Mouse (Mus musculus): ENCODE results near the gene Ccdc167.
A peak's percentile ranks its signal among the peaks of the same experiment; 100 is the strongest.

Gene Ccdc167

DNA sequence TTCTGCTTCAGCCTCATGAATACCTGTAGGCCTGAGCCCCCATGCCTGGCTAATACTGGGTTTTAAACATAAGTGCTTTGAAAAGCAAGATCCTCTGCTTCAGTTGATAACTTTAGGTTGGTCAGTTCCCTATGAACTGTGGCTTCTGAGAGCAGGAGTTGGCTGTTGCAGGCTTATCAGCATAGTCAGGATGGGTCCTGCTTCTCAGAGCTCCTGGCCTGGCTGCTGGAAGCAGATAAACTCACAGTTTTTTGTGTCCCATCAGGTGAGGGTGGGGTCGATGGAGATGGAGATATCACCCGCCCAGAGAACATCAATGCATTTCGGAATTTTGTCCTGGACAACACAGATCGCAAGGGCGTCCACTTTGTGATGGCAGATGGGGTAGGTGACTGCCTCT, 30.1 kb downstream of the Ccdc167 start:
- DNase-seq (ENCODE audit: low spot score in 2 of 2): no peak

DNA sequence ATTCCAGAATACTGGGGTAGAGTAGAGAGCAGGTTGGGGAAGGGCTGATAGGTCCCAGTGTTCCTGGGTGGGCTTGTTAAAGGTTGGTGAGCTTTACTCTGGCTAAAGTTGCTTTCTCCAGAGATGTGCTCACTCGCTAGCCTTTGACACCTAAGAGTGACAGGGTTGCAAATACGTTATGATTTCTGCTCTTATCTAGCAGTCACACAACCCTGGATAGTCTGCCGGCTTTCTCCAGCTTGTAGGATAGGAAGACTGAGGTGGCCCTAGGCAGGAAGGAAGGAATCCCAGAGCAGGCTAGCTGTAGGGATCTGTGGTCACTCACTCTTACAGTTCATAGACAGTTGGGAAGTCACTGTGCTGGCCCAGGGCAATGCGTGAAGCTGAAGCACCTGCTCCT, 32.6 kb downstream of the Ccdc167 start:
- DNase-seq (ENCODE audit: low spot score in 2 of 2): no peak

DNA sequence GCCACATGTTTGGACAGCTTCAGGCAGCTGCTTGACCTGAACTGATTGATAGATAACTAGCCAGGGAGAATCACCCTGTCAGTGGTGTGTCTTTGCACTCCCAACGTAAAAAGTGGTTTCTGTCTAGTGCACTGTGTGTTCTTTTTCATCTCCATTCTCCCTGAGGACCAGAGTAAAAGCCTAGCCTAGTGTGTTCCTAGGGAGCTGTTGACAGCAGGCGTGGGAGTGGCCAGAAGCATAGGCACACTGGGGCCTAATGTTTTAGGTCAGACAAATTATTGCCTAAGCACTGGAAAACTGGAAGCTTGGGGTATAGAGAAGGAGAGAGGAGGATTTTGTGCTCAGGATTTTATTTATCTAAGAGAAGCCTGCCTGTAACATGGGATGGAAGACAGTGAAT, 33.7 kb downstream of the Ccdc167 start:
- peak; percentile 17 to 40 for DNase-seq (ENCODE audit: low spot score in 2 of 2)

- DNase-seq (ENCODE audit: low spot score in 2 of 2): no peak
Observed at GRCm38 (mm10) chr17:29682261-29682660, 34.6 kb downstream of the Ccdc167 start.

- DNase-seq (ENCODE audit: low spot score in 2 of 2): no peak
Observed at GRCm38 (mm10) chr17:29681669-29682068, 35.2 kb downstream of the Ccdc167 start.

- DNase-seq (ENCODE audit: low spot score in 2 of 2): no peak
Observed at GRCm38 (mm10) chr17:29680921-29681320, 35.9 kb downstream of the Ccdc167 start.

- no peak for DNase-seq (ENCODE audit: low spot score in 2 of 2)
Observed at GRCm38 (mm10) chr17:29680174-29680573, 36.7 kb downstream of the Ccdc167 start.

- no peak for DNase-seq (ENCODE audit: low spot score in 2 of 2)
Observed at GRCm38 (mm10) chr17:29679038-29679767, 37.6 kb downstream of the Ccdc167 start.

DNA sequence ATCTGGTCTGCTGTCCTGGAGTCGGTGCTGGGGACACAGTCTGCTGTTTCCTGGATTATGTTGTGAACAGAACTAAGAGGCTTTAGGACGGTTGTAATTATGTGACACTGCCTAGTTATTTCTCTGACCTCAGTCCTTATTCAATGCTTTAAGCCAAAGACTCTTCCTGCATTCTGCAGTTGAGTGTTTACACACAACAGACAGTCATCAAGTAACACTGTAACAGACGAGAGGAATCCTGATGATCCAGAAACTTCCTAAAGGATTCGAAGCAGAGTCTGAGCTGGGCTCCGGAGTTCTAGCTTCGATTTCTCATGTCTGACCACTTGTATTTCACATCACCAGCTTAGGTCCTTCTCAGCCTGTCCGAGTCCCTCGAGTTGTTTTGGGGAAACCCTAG, 38.3 kb downstream of the Ccdc167 start:
- no peak for DNase-seq (ENCODE audit: low spot score in 2 of 2)

GRCm38 (mm10) chr17:29673325-29673724, 43.5 kb downstream of the Ccdc167 start:
- no peak for DNase-seq (ENCODE audit: low spot score in 2 of 2)

DNA sequence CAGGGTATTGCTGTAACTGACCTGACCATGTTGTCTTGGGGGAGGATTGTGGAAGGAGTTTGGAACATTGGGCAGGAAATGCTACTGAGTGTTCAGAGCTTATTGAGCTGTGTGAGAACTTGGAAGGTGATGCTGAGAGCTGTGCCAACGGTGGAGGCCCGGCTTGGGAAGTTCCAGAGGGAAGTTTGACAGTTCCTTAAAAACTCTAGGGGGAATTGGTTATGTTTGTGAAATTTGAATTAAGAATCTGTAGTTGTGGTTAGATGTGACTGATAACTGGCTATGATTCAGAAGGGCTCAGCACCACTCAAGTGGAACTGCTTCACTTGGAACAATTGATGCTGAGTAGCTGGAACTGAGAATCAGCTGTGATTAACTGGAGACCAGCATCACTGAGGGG, 45.8 kb downstream of the Ccdc167 start:
- DNase-seq (ENCODE audit: low spot score in 2 of 2): peak in 1 of 2 experiments; percentile 15

DNA sequence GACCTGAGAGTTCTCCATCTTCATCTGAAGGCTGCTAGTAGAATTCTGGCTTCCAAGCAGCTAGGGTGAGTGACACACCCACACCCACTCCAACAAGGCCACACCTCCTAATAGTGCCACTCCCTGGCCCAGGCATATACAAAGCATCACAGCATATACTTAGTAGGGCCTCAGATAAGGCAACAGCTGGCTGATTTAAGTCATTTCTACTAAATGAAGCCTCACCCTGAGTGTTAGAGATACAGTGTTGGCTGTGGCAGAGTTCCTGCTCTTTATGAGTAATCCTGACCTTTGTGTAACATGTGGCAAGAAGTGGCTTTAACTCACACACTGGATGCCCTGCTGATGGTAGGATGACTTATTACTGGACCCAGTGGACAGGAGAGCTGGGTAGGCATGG, 46.9 kb downstream of the Ccdc167 start:
- DNase-seq (ENCODE audit: low spot score in 2 of 2): no peak

- DNase-seq (ENCODE audit: low spot score in 2 of 2): no peak
Observed at GRCm38 (mm10) chr17:29669030-29669429, 47.8 kb downstream of the Ccdc167 start.

GRCm38 (mm10) chr17:29668051-29668986, 48.5 kb downstream of the Ccdc167 start:
- no peak for DNase-seq (ENCODE audit: low spot score in 2 of 2)

GRCm38 (mm10) chr17:29662145-29662544, 54.7 kb downstream of the Ccdc167 start:
- DNase-seq (ENCODE audit: low spot score in 2 of 2): no peak

DNA sequence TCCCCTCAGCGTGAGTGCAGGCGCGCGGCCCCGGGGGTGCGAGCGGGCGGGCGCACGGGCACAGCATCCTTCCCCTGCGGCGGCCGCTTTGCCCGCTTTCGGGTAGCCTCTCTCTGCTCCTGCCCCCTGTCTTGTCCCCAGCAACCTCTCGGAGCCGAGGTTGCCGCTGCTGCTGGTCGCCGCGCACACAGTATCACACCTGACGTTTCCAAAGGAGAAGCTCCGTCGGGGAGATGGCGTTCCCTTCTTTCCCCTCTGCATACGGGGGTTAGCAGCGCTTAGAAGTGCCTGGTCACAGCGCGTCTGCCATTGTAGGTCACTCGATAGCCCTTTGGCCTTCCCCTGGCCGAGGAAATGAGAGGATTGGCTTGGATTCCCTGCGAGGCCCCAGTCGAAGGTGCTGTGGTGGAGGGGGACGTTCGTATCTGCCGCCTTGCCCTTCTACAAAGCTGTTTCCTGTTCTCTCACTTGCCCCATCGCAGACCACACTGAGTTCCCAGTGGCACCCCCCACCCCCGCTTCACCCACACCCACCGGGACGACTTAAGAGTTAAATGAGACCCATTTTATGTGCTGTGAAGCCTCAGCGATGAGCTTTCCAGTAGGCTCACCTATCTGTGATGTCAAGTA, 56.0 kb downstream of the Ccdc167 start:
- DNase-seq (ENCODE audit: low spot score in 2 of 2): no peak

DNA sequence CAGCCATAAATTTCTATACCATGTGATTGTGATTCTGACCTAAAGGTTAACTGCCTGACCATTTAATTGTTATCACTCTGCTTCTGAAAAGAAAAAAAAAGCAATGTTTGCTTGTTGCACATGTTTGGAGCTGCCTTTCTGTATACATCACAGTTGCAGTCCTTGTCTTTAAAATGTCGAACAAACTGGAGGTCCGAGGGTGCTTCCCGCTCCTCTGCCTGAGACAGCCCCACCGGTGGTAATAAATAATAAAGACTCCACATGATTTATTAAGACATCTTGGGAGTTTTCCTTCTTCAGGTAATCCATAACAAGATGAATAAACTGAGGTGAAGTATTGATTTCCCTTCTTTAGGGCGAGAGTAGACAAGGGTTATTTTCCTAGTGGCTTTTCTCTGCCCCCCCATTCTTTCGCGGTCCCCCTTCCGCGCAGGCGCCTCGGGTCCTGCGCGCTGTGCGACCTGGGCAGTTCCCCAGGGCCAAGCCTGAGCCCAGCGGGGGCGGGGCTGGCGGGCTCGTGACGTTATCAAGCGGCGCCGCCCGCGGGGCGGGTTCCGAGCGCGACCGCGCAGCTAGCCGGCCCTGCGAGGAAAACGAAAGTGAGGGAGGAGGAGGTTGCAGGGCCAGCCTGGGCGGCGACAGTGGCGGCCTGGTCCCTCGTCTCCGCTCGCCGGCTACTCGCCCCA, 56.6 kb downstream of the Ccdc167 start, which contains the start of gene Cmtr1:
Gene Cmtr1 (plus strand): TSS at position 520 of the 686 bp plus-strand sequence.
- DNase-seq (ENCODE audit: low spot score in 2 of 2): peak; percentile 96

- no peak for DNase-seq (ENCODE audit: low spot score in 2 of 2)
Observed at GRCm38 (mm10) chr17:29658249-29658648, 58.6 kb downstream of the Ccdc167 start.

DNA sequence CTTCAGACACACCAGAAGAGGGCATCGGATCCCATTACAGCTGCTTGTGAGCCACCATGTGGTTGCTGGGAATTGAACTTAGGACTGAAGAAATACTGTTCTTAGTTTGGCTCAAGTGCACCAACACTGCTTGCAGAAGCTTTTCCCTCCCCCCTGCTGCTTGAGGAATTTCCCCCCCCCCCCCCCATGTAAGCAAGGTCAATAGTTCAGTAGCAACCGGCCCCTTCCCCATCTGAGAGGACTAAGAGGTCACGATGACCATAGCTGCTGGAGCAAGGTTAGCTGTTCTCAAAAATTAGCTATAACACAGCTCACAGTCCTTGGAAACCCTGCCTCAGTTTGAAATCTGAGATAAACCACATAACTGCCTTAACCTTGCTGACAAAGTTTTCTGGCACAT, 74.6 kb downstream of the Ccdc167 start:
- no peak for DNase-seq (ENCODE audit: low spot score in 2 of 2)

- DNase-seq (ENCODE audit: low spot score in 2 of 2): no peak
Observed at GRCm38 (mm10) chr17:29640971-29641370, 75.9 kb downstream of the Ccdc167 start.

DNA sequence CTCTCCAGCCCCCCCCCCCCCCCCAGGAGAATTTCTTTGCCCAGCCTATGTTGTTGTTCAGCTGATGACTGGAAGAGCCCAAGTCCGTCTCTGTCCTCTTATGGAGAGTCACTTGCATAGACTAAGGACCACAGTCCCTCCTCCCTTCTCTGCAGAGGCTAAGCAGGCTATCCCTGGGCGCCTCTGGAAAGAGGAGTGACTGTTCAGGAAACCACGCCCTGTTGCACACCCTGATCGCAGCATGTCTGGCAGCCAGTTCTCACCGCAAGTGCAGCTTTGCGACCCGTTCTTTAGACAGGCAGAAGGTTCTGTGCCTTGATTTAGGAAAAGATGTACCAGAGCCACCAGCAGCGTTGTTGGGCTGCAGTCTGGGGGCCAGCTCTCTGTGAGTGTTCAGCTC, 78.9 kb downstream of the Ccdc167 start:
- peak; percentile 21 for DNase-seq (ENCODE audit: low spot score in 2 of 2)

DNA sequence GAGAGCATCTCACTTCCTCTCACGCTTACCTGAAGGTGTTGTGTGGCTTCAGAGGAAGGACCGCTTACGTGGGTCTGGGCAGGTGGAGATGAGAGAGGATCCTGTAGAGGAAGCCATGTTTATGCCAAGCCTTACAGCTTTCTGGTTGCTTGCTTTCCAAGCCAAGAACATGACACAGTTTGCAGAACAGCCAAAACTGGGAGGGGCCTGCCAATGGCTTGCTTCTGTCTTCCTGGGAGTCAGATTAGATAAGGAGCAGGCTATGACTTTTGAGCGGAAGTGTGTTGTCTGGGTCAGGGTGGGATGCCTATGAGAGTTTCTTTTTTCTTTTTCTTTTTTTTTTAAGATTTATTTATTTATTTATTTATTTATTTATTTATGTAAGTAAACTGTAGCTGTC, 79.5 kb downstream of the Ccdc167 start:
- DNase-seq (ENCODE audit: low spot score in 2 of 2): peak; percentile 22 to 36
